Mouse (Mus musculus) myocyte (in vitro differentiated cells): ENCODE results near the gene Zfp825.
"Not testable (repeated sequence)": the region's sequence is repeated elsewhere in the genome, so short reads cannot be mapped to it uniquely, and the experiment has no call there.

Experiments used
- CEBPB ChIP-seq: IDR thresholded peaks from 2 replicates; pipeline ENCODE4 v1.6.1; 2011; ENCODE audit warnings: mild to moderate bottlenecking, moderate library complexity; ENCODE audit not compliant: poor library complexity, insufficient read depth, severe bottlenecking
- E2F4 ChIP-seq: IDR thresholded peaks from one replicate; pipeline ENCODE4 v1.6.1; 2011; ENCODE audit warnings: mild to moderate bottlenecking, control low read depth, moderate library complexity; ENCODE audit not compliant: insufficient read depth
- MAX ChIP-seq: IDR thresholded peaks from one replicate; pipeline ENCODE4 v1.6.1; 2011; ENCODE audit warnings: low read depth, mild to moderate bottlenecking, control low read depth
- MYOD1 ChIP-seq, 3 experiments: IDR thresholded peaks; one replicate each; pipeline ENCODE4 v1.6.1; 2011; ENCODE audit warnings: control low read depth in 2 of 3, low read depth in 2 of 3, mild to moderate bottlenecking in 2 of 3, moderate library complexity in 1 of 3; ENCODE audit not compliant: insufficient read length in 2 of 3, control insufficient read depth in 1 of 3
- POLR2A ChIP-seq: IDR thresholded peaks from one replicate; pipeline ENCODE4 v1.6.1; 2011; ENCODE audit warnings: low read depth, mild to moderate bottlenecking, control low read depth, moderate library complexity; ENCODE audit not compliant: insufficient read length
- POLR2AphosphoS2 ChIP-seq: IDR thresholded peaks from one replicate; pipeline ENCODE4 v1.6.1; 2011; ENCODE audit warnings: low read depth, control low read depth; ENCODE audit not compliant: insufficient read length
- TCF12 ChIP-seq: IDR thresholded peaks from one replicate; pipeline ENCODE4 v1.6.1; 2011; ENCODE audit warnings: mild to moderate bottlenecking, control low read depth; ENCODE audit not compliant: poor library complexity, insufficient read depth, severe bottlenecking
- TCF3 ChIP-seq: IDR thresholded peaks from one replicate; pipeline ENCODE4 v1.6.1; 2011; ENCODE audit warnings: low read depth, control low read depth; ENCODE audit not compliant: insufficient read length
- USF1 ChIP-seq: IDR thresholded peaks from one replicate; pipeline ENCODE4 v1.6.1; 2011; ENCODE audit warnings: low read depth, mild to moderate bottlenecking, control low read depth, moderate library complexity

DNA sequence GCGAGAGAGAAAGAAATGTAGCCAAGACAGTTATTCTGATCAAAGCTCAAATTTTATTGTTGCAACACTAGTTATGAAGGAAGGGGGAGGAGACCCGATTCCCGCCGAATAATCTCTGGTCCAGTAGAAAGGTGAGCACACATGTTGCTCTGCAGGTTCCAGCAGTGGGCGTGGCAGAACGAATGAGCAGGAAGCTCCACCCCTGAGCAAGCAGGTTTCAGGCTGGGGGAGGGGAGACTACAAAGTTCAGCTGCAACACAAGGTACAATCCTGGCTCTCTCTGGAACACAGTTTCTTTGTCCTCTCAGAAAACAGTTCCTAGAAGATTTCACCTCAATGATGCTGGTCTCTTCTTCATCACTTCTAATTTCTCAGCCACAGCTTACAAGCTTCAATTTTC lies 14.2 kb upstream of the Zfp825 start:
- not testable (repeated sequence) for TF ChIP-seq MYOD1 (IDR thresholded peaks at IDR 0.05; ENCODE audit: control insufficient read depth in 1 of 3, insufficient read length in 2 of 3, low read depth in 2 of 3); POLR2AphosphoS2; MAX; CEBPB; POLR2A; USF1; E2F4; TCF12; TCF3
